Mouse (Mus musculus) stomach, embryonic 15.5 days (tissue): ENCODE data around the gene Zfand2a. TPM values are rescaled to one million over a fixed set of nuclear protein-coding genes. Genes with fewer than 3 reads are reported as not detected.

Source experiments
- ATAC-seq: fragments of 200-750 bp; cut with Nextera tagmentation; 2 replicates; pipeline ENCODE4 v1.8.0; 2017; ENCODE audit warnings: low read depth, moderate number of reproducible peaks, moderate TSS enrichment; ENCODE audit not compliant: insufficient read depth, low FRiP score
- H3K27ac ChIP-seq: fragments of 300-500 bp; sonication (generic); 2 replicates; pipeline ENCODE4 v1.5.1; 2015; ENCODE audit warnings: mild to moderate bottlenecking, inconsistent platforms
- H3K27me3 ChIP-seq: fragments of 300-500 bp; sonication (generic); replicated peaks from 2 replicates; pipeline ENCODE4 v1.6.1; 2015; ENCODE audit warnings: inconsistent platforms
- H3K36me3 ChIP-seq: fragments of 300-500 bp; sonication (generic); 2 replicates; pipeline ENCODE4 v1.6.1; 2015; ENCODE audit warnings: inconsistent platforms
- H3K4me1 ChIP-seq: fragments of 300-500 bp; sonication (generic); 2 replicates; pipeline ENCODE4 v1.6.1; 2015; ENCODE audit warnings: inconsistent platforms
- H3K4me2 ChIP-seq: fragments of 300-500 bp; sonication (generic); 2 replicates; pipeline ENCODE4 v1.6.1; 2015; ENCODE audit warnings: mild to moderate bottlenecking, inconsistent platforms
- H3K4me3 ChIP-seq: fragments of 300-500 bp; sonication (generic); replicated peaks from 2 replicates; pipeline ENCODE4 v1.5.1; 2015; ENCODE audit warnings: inconsistent platforms
- H3K9ac ChIP-seq: fragments of 300-500 bp; sonication (generic); 2 replicates; pipeline ENCODE4 v1.6.1; 2015; ENCODE audit warnings: inconsistent platforms
- H3K9me3 ChIP-seq: fragments of 300-500 bp; sonication (generic); 2 replicates; pipeline ENCODE4 v1.6.1; 2016; ENCODE audit warnings: inconsistent platforms
- WGBS: fragments of 180-500 bp; shearing (Covaris S2); methylation state at CpG from one replicate; pipeline ENCODE4 v1.1.7; 2015; 5-methylcytosine and 5-hydroxymethylcytosine counted together
- polyA plus RNA-seq: library from polyadenylated mRNA; unstranded; fragments of >200 nt; fragmentation: Nextera tagmentation; extraction: Ambion mirVana; gene quantifications from 2 replicates; pipeline ENCODE4 v1.2.1, GENCODE M21; 2015

The Zfand2a gene
- 7.0 and 8.5 TPM in 2 replicates for polyA plus RNA-seq

- under 1% methylated on average over 42 of the region's 42 CpGs for WGBS
- peak within 1 kb of the TSS; percentile 87 for H3K27ac ChIP-seq
- peaks cover 12% of the 10 kb centered on the region for H3K36me3 ChIP-seq
- H3K27me3 ChIP-seq = no peaks in the 10 kb centered on the region
- peak within 1 kb of the TSS; percentile 99 for H3K4me3 ChIP-seq
- H3K4me2 ChIP-seq = peak within 1 kb of the TSS; percentile 86
- peak within 1 kb of the TSS; percentile 86 for H3K9ac ChIP-seq
- peaks cover 14% of the 10 kb centered on the region; the same call in 1 of the 2 replicates for H3K4me1 ChIP-seq
- ATAC-seq = peak; percentile 96
- H3K9me3 ChIP-seq = 0 out of 2 replicates have a peak, but pooled peaks cover 4% of the 10 kb centered on the region
Measured at GRCm38 (mm10) chr5:139484185-139484814, at the start of gene Zfand2a. Gene Zfand2a (minus strand): TSS chr5:139484549.

DNA sequence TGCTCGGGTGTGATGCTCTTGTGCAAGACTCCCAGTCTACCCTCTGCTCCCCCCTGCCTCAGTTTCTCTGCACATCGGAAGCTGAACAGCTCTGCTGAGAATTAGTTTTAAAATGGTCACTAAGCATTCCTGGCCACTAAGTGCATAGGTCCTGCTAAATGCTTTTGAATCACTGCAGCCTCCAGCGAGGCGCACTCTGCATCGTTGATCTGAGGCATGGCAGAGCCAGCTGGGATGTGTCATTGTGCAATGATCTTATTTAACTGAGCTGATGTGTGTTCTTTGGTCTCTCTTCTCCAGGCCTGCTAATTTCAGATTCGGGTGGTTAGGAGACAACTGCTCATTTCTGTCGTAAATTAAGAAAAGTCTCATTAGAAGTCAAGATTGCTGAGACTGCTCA is 44.5 kb upstream of the Zfand2a start:
- Histone ChIP-seq H3K9me3 (no peaks in the 10 kb centered on the region), H3K4me1 (no peaks in the 10 kb centered on the region), H3K9ac (no peak overlapping the region), H3K4me2 (no peak overlapping the region), H3K36me3 (no peaks in the 10 kb centered on the region), H3K4me3 (no peak overlapping the region), H3K27ac (no peak overlapping the region), H3K27me3 (peaks cover 30% of the 10 kb centered on the region)
- 39% methylated on average over 7 of the region's 7 CpGs for WGBS
- ATAC-seq = no peak

DNA sequence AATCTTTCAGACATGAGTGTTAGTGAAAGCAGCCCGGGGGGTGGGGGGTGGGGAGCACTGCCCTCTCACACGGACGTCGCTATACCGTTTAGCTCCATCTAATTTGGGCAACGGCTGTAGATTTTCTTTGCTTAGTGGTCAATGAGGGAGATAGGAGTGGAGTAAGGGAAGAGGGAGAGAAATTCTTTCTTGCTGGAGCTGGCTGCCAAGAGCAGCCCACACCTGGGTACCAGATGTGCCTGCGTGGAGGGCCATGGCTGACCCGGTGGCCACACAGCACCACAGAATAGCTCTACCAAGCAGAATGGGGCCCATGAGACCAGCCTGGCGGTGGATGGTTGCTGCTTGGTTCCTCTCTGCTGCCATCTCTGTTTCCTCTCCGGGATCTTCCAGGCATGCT is 37.6 kb upstream of the Zfand2a start:
- no peak for ATAC-seq
- no peak overlapping the region for H3K4me2 ChIP-seq
- H3K36me3 ChIP-seq = no peaks in the 10 kb centered on the region
- WGBS = 70% methylated on average over 10 of the region's 10 CpGs
- no peak overlapping the region for H3K27ac ChIP-seq
- no peak overlapping the region for H3K9ac ChIP-seq
- H3K27me3 ChIP-seq = no peaks in the 10 kb centered on the region; the same call in 1 of the 2 replicates
- H3K4me1 ChIP-seq = no peaks in the 10 kb centered on the region
- no peak overlapping the region for H3K4me3 ChIP-seq
- no peaks in the 10 kb centered on the region for H3K9me3 ChIP-seq

- ATAC-seq = no peak
- 39% methylated on average over 14 of the region's 14 CpGs for WGBS
- H3K27me3 ChIP-seq = no peaks in the 10 kb centered on the region
Measured at GRCm38 (mm10) chr5:139520069-139520834, 35.9 kb upstream of the Zfand2a start.

GRCm38 (mm10) chr5:139516281-139516680 is 31.9 kb upstream of the Zfand2a start:
- Histone ChIP-seq H3K4me3 (no peak overlapping the region), H3K4me2 (no peak overlapping the region), H3K27me3 (no peaks in the 10 kb centered on the region), H3K36me3 (no peaks in the 10 kb centered on the region), H3K4me1 (0 out of 2 replicates have a peak, but pooled peaks cover 5% of the 10 kb centered on the region), H3K9me3 (no peaks in the 10 kb centered on the region), H3K27ac (no peak overlapping the region), H3K9ac (no peak overlapping the region)
- WGBS = 24% methylated on average over 11 of the region's 11 CpGs
- no peak for ATAC-seq

More at GRCm38 (mm10) chr5:139520069-139520834, 35.9 kb upstream of the Zfand2a start:
- Histone ChIP-seq H3K4me1 (0 out of 2 replicates have a peak, but pooled peaks cover 5% of the 10 kb centered on the region), H3K4me3 (no peak overlapping the region), H3K27ac (no peak overlapping the region), H3K4me2 (no peak overlapping the region), H3K9ac (no peak overlapping the region), H3K9me3 (no peaks in the 10 kb centered on the region), H3K36me3 (no peaks in the 10 kb centered on the region)

DNA sequence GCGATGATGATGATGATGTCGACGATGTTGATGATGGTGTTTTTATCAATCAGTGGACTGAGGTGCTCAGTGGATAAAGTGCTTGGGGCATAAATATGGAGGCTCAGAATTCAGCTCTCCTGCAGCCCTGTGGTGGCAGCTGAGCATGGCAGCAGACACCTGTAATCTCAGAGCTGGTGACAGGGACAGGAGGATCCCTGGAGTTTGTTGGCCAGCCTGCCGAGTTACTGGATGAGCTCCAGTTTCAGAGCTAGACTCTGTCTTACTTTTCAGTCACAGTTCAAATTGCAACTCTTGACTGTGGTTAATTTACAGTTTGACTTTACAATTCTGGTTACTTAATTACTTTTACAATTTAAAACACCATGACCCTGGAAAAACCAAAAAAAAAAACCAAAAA is 27.9 kb upstream of the Zfand2a start:
- no peaks in the 10 kb centered on the region for H3K9me3 ChIP-seq
- H3K4me1 ChIP-seq = 0 out of 2 replicates have a peak, but pooled peaks cover 5% of the 10 kb centered on the region
- H3K9ac ChIP-seq = no peak overlapping the region
- no peaks in the 10 kb centered on the region for H3K36me3 ChIP-seq
- H3K4me2 ChIP-seq = no peak overlapping the region
- peaks cover 5% of the 10 kb centered on the region; the same call in 1 of the 2 replicates for H3K27me3 ChIP-seq
- WGBS = 86% methylated on average over 4 of the region's 4 CpGs
- ATAC-seq = no peak
- no peak overlapping the region for H3K4me3 ChIP-seq
- H3K27ac ChIP-seq = no peak overlapping the region

- Histone ChIP-seq H3K9me3 (no peaks in the 10 kb centered on the region), H3K27ac (no peak overlapping the region), H3K4me1 (no peaks in the 10 kb centered on the region), H3K4me3 (no peak overlapping the region), H3K9ac (no peak overlapping the region), H3K36me3 (no peaks in the 10 kb centered on the region), H3K4me2 (no peak overlapping the region), H3K27me3 (peaks cover 5% of the 10 kb centered on the region; the same call in 1 of the 2 replicates)
- ATAC-seq = no peak
- 18% methylated on average over 17 of the region's 17 CpGs for WGBS
Measured at GRCm38 (mm10) chr5:139510682-139511366, 26.5 kb upstream of the Zfand2a start.

DNA sequence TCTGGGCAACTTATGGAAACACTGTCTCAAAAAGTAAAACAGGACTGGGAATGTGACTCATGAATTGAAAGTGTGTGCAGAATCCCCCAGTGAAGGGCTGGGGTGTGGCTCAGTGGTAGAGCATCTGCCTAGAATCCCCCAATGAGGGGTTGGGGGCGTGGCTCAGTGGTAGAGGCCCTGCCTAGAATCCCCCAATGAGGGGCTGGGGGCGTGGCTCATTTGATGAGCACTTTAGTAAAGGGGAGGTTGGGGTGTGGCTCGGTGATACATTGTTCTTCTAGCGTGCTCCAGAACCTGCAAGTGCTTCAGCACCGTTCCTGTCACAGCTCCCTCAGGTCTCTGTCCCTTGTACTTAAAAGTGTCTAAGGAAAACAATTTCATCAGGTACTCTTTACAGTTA is 21.9 kb upstream of the Zfand2a start:
- Histone ChIP-seq H3K9me3 (no peaks in the 10 kb centered on the region), H3K9ac (no peak overlapping the region), H3K27ac (no peak overlapping the region), H3K36me3 (no peaks in the 10 kb centered on the region), H3K27me3 (peaks cover 9% of the 10 kb centered on the region; the same call in 1 of the 2 replicates), H3K4me1 (no peaks in the 10 kb centered on the region), H3K4me3 (no peak overlapping the region), H3K4me2 (no peak overlapping the region)
- 15% methylated on average over 5 of the region's 5 CpGs for WGBS
- ATAC-seq = no peak

DNA sequence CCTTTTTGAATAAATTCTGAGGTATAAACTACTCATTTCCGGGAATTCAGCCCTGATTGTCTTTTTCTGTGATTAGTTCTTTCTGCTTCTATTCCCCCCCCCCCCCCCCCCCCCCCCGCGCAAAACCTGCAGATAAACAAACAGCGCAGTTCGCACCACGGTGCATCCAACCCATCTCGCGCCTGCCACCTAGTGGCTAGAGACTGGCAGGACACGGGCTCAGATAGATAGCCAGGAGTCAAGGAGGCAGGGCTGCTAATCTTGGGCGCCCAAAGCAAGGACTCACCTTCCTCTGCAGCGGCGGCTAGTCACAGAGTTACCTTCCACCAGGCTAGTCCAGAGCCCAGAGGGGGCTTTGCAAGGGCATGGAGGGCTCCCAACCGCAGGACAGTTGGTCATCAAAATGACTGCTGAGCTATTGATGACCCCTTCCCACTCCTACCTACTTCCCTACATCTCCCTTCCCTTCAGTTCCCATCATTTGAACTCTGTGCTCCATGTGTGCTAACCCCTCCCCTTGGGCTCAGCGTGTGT is 20.8 kb upstream of the Zfand2a start:
- Histone ChIP-seq H3K36me3 (no peaks in the 10 kb centered on the region), H3K27ac (no peak overlapping the region), H3K27me3 (peaks cover 6% of the 10 kb centered on the region; the same call in 1 of the 2 replicates), H3K4me3 (no peak overlapping the region), H3K9me3 (no peaks in the 10 kb centered on the region), H3K9ac (no peak overlapping the region), H3K4me2 (no peak overlapping the region), H3K4me1 (no peaks in the 10 kb centered on the region)
- ATAC-seq = no peak
- WGBS = 6% methylated on average over 12 of the region's 14 CpGs

DNA sequence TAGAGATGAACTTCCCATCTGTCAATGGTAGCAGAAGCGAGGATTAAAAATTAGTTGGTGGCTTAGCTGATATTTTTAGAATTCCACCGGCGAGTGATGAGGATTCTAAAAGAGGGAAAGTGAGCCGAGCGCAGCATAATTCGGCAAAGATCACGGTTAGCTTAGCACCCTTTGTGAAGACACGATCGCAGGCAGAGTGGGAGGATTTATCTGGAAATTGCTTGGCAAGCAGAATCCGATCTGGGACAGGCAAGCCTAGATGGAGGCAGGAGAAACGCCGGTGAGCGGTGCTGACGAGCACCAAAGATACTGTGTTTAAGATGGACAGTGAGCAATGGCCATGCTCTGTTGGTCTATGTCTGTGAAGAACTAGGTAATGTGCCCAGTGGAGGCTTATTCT is 17.9 kb upstream of the Zfand2a start:
- no peak for ATAC-seq
- H3K4me3 ChIP-seq = no peak overlapping the region
- no peaks in the 10 kb centered on the region for H3K4me1 ChIP-seq
- peaks cover 3% of the 10 kb centered on the region; the same call in 1 of the 2 replicates for H3K27me3 ChIP-seq
- no peak overlapping the region for H3K9ac ChIP-seq
- no peaks in the 10 kb centered on the region for H3K9me3 ChIP-seq
- H3K36me3 ChIP-seq = no peaks in the 10 kb centered on the region
- H3K27ac ChIP-seq = no peak overlapping the region
- 79% methylated on average over 14 of the region's 14 CpGs for WGBS
- H3K4me2 ChIP-seq = no peak overlapping the region

DNA sequence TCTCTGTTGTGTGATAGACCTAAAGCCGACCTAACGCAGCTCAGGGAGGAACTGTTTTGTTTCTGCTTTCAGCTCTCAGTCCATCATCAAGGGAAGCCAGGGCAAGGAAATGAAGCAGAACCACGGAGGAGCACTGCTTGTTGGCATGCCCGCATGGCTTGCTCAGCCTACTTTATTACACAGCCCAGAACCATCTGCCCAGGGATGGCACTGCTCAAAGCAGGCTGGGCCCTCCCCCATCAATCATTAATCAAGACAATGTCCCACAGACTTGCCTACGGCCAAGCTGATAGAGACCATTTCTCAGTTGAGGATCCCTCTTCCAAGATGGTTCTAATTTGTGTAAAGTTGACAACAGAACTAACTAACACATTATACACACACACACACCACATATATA is 14.4 kb upstream of the Zfand2a start:
- Histone ChIP-seq H3K4me3 (no peak overlapping the region), H3K36me3 (no peaks in the 10 kb centered on the region), H3K9ac (no peak overlapping the region), H3K27me3 (peaks cover 8% of the 10 kb centered on the region; the same call in 1 of the 2 replicates), H3K4me1 (no peaks in the 10 kb centered on the region), H3K9me3 (no peaks in the 10 kb centered on the region), H3K4me2 (no peak overlapping the region), H3K27ac (no peak overlapping the region)
- ATAC-seq = no peak
- WGBS = 41% methylated on average over 5 of the region's 5 CpGs
